Mouse (Mus musculus): ENCODE measurements at regions not wholly inside any gene's neighbourhood (a gene's known extent, or its start where the extent isn't known, plus 50 kb on each side); places are given as distances from the start of the nearest gene placed in this dataset.

DNA sequence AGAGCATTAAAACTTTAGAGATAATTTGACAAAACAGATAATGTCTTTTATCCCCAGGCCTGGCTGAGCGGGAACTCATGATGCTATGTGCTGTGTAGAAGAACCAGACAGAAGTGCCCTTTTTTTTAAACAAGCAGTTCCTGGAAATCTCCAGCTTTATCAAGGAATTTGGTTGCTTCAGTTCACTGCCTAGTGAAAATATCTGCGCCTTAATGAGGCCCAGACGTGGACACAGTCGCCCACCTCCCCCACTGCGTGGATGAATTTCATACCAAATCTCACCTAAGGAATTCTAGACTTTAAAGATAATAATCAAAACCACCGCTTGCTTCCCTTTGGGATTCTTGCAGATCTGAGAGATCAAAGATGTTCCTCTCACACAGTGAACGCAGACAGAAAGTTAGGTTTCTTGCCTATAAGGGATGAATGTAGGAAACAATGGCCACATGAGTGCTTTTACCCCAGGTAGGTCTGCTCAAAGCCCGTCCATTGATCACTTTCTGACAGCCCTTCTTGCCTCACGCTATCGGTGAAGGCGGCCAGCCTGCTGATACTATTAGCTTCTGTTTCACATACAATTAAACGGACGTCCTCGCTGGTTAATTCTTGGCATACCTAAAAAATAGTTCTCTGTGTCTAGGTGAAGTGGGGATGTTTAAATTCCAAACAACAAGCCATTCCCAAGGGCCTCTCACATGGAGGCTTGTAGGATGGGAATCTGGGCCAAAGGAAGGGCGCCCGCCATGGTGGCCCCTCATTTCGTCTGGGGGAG lies 159.6 kb downstream of the 1500009L16Rik start:
- Histone ChIP-seq H3K9me3 (ENCODE audit: control insufficient read depth, low read depth, low read length) (no peaks in the 10 kb centered on the region), H3K4me1 (ENCODE audit: control insufficient read depth, insufficient read depth, low read length) (no peaks in the 10 kb centered on the region; the same call in 1 of the 2 replicates), H3K9ac (replicated peaks; ENCODE audit: low read depth, low read length) (no peak overlapping the region), H3K27me3 (ENCODE audit: control insufficient read depth, insufficient read depth, low read length) (no peaks in the 10 kb centered on the region), H3K27ac (ENCODE audit: low read length) (no peak overlapping the region), H3K36me3 (ENCODE audit: control insufficient read depth, insufficient read depth, low read length) (no peaks in the 10 kb centered on the region), H3K4me2 (replicated peaks; ENCODE audit: low read depth, low read length) (no peak overlapping the region), H3K4me3 (ENCODE audit: low read depth, low read length) (no peak overlapping the region)
- ATAC-seq (ENCODE audit: insufficient number of reproducible peaks, insufficient read depth, low FRiP score, low read depth): no peak
- WGBS: 37% methylated on average over 17 of the region's 17 CpGs

DNA sequence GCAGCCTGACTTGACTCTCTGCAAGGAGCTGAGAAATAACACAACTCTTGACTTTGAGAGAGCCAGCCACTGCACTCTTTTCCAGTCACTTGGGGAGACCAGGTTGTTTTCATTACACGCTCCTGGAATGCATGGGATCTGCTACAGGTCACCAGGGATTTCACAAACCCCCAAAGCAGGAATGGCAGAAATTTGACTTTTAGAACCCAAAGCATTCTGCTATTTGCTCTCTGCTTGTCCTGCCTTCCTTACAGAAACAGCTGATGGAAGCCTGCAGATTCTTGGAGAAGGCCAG lies 160.2 kb downstream of the 1500009L16Rik start:
- ATAC-seq (ENCODE audit: insufficient number of reproducible peaks, insufficient read depth, low FRiP score, low read depth): no peak
- H3K27me3 ChIP-seq (ENCODE audit: control insufficient read depth, insufficient read depth, low read length): no peaks in the 10 kb centered on the region
- no peak overlapping the region for H3K27ac ChIP-seq (ENCODE audit: low read length)
- no peak overlapping the region for H3K4me3 ChIP-seq (ENCODE audit: low read depth, low read length)
- H3K36me3 ChIP-seq (ENCODE audit: control insufficient read depth, insufficient read depth, low read length): no peaks in the 10 kb centered on the region
- 45% methylated on average over 1 of the region's 1 CpGs for WGBS
- H3K9ac ChIP-seq (replicated peaks; ENCODE audit: low read depth, low read length): no peak overlapping the region
- no peaks in the 10 kb centered on the region for H3K9me3 ChIP-seq (ENCODE audit: control insufficient read depth, low read depth, low read length)
- H3K4me1 ChIP-seq (ENCODE audit: control insufficient read depth, insufficient read depth, low read length): no peaks in the 10 kb centered on the region; the same call in 1 of the 2 replicates
- H3K4me2 ChIP-seq (replicated peaks; ENCODE audit: low read depth, low read length): no peak overlapping the region

DNA sequence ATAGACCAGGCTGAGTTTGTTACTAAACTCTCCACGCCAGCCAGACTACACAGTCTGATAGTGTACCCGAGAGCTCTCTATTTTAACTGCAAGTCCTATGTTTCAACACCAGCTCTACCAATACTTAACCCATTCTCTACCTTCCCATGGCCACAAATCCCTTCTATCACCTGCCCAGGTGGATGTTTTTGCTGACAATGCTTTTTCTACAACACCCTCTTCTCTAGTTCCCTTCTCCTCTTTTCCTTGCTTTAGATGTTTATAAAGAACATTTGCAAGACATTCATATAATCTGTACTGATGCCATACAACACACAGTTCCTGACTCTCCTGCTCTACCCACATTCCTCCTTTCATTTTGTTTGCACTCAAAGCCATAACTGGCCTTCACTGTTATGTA lies 161.9 kb downstream of the 1500009L16Rik start:
- Histone ChIP-seq H3K4me2 (replicated peaks; ENCODE audit: low read depth, low read length) (no peak overlapping the region), H3K27ac (ENCODE audit: low read length) (no peak overlapping the region), H3K9me3 (ENCODE audit: control insufficient read depth, low read depth, low read length) (no peaks in the 10 kb centered on the region), H3K36me3 (ENCODE audit: control insufficient read depth, insufficient read depth, low read length) (no peaks in the 10 kb centered on the region), H3K27me3 (ENCODE audit: control insufficient read depth, insufficient read depth, low read length) (no peaks in the 10 kb centered on the region), H3K9ac (replicated peaks; ENCODE audit: low read depth, low read length) (no peak overlapping the region), H3K4me3 (ENCODE audit: low read depth, low read length) (no peak overlapping the region), H3K4me1 (ENCODE audit: control insufficient read depth, insufficient read depth, low read length) (no peaks in the 10 kb centered on the region; the same call in 1 of the 2 replicates)
- ATAC-seq (ENCODE audit: insufficient number of reproducible peaks, insufficient read depth, low FRiP score, low read depth): no peak
- 89% methylated on average over 2 of the region's 2 CpGs for WGBS

DNA sequence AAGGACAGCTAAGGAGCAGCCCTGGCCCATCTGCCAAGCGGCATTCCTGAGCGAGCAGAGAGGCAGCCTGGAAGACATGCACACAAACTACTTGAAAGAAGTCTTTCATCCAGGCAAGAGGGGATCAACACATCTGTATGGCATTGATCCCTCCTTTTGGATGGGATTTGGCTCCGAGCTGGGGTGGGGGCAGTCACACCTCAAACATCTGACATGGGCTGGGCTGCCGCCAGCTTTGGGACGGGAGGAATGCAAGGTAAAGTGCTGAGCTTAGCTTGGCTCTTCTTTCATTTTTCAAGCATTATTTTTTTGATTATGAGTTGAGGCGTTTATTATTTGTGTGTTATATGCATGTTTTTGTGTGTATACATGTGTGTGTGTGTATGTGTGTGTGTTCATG lies 165.9 kb downstream of the 1500009L16Rik start:
- no peak overlapping the region for H3K9ac ChIP-seq (replicated peaks; ENCODE audit: low read depth, low read length)
- no peaks in the 10 kb centered on the region for H3K27me3 ChIP-seq (ENCODE audit: control insufficient read depth, insufficient read depth, low read length)
- ATAC-seq (ENCODE audit: insufficient number of reproducible peaks, insufficient read depth, low FRiP score, low read depth): no peak
- no peak overlapping the region for H3K4me3 ChIP-seq (ENCODE audit: low read depth, low read length)
- H3K4me2 ChIP-seq (replicated peaks; ENCODE audit: low read depth, low read length): no peak overlapping the region
- WGBS: 61% methylated on average over 6 of the region's 6 CpGs
- no peaks in the 10 kb centered on the region for H3K36me3 ChIP-seq (ENCODE audit: control insufficient read depth, insufficient read depth, low read length)
- H3K9me3 ChIP-seq (ENCODE audit: control insufficient read depth, low read depth, low read length): no peaks in the 10 kb centered on the region
- no peaks in the 10 kb centered on the region for H3K4me1 ChIP-seq (ENCODE audit: control insufficient read depth, insufficient read depth, low read length)
- H3K27ac ChIP-seq (ENCODE audit: low read length): no peak overlapping the region

DNA sequence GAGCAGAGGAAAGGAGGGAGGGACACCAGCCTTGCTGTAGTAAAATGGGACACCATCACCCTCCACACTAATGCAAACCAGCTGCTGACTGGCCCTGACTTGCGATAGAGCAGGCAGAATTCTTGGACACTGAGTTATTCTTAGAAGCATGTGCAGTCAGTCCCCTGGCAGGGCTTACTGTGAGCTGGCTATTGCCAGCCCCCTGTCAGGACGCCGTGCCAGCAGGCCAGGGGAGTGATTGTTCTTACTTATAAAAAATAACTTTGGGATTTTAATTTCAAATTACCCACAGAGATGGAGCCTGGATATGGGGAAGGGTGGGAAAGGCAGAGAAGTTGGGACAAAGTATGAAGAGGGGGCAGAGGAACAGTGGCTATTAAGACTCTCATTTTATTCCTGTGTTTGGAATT lies 173.1 kb downstream of the 1500009L16Rik start:
- peak; percentile 46; the same call in 1 of the 2 replicates for ATAC-seq (ENCODE audit: insufficient number of reproducible peaks, insufficient read depth, low FRiP score, low read depth)
- Histone ChIP-seq H3K27ac (ENCODE audit: low read length) (no peak overlapping the region), H3K9me3 (ENCODE audit: control insufficient read depth, low read depth, low read length) (no peaks in the 10 kb centered on the region), H3K9ac (replicated peaks; ENCODE audit: low read depth, low read length) (no peak overlapping the region), H3K4me3 (ENCODE audit: low read depth, low read length) (no peak overlapping the region), H3K4me1 (ENCODE audit: control insufficient read depth, insufficient read depth, low read length) (peaks cover 10% of the 10 kb centered on the region; the same call in 1 of the 2 replicates), H3K4me2 (replicated peaks; ENCODE audit: low read depth, low read length) (no peak overlapping the region), H3K36me3 (ENCODE audit: control insufficient read depth, insufficient read depth, low read length) (no peaks in the 10 kb centered on the region), H3K27me3 (ENCODE audit: control insufficient read depth, insufficient read depth, low read length) (no peaks in the 10 kb centered on the region)
- WGBS: 39% methylated on average over 3 of the region's 3 CpGs

DNA sequence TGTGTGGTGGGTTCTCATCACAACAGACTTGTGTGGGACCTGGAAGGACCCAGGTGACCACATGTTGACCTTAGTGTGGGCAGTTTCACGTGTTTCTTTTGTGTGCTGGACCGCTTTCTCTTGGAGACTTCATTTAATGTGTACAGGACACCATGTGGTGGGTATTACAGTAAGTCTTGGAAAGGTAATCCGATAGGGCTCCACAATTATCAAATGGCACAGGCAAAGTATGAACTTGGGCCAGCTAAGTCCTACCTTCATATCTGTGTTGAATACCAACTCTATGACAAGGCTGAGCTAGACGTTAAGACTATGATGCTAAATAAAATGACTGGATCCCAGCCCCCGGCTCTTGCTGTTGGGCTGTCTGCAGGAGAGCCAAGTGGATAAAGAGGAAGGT lies 173.5 kb downstream of the 1500009L16Rik start:
- ATAC-seq (ENCODE audit: insufficient number of reproducible peaks, insufficient read depth, low FRiP score, low read depth): no peak

DNA sequence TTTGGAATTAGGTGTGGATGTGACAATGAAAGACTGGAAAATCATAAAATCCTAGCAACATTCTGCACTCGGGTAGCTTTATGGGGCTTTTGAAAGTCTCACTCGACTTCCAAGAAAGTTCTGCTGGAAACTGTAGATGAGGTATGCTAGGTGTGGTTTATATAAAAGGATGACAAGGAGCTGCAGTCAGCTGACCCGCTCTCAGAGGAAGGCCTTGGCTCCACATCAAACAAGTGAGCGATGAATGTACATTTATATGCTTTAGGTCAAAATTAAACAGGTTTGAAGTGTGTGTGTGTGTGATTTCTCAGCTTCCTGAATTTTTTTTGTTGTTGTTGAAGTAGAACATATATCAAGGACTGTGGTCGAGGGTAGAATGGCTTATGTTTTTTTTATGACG lies 174.9 kb downstream of the 1500009L16Rik start:
- Histone ChIP-seq H3K27me3 (ENCODE audit: control insufficient read depth, insufficient read depth, low read length) (no peaks in the 10 kb centered on the region), H3K36me3 (ENCODE audit: control insufficient read depth, insufficient read depth, low read length) (no peaks in the 10 kb centered on the region), H3K27ac (ENCODE audit: low read length) (no peak overlapping the region), H3K4me2 (replicated peaks; ENCODE audit: low read depth, low read length) (no peak overlapping the region), H3K9me3 (ENCODE audit: control insufficient read depth, low read depth, low read length) (no peaks in the 10 kb centered on the region), H3K9ac (replicated peaks; ENCODE audit: low read depth, low read length) (no peak overlapping the region), H3K4me1 (ENCODE audit: control insufficient read depth, insufficient read depth, low read length) (peaks cover 10% of the 10 kb centered on the region; the same call in 1 of the 2 replicates), H3K4me3 (ENCODE audit: low read depth, low read length) (no peak overlapping the region)
- peak; percentile 53; the same call in 1 of the 2 replicates for ATAC-seq (ENCODE audit: insufficient number of reproducible peaks, insufficient read depth, low FRiP score, low read depth)
- 47% methylated on average over 6 of the region's 6 CpGs for WGBS

More for the DNA sequence above, 173.5 kb downstream of the 1500009L16Rik start:
- Histone ChIP-seq H3K36me3 (ENCODE audit: control insufficient read depth, insufficient read depth, low read length) (no peaks in the 10 kb centered on the region), H3K27ac (ENCODE audit: low read length) (no peak overlapping the region), H3K9ac (replicated peaks; ENCODE audit: low read depth, low read length) (no peak overlapping the region), H3K9me3 (ENCODE audit: control insufficient read depth, low read depth, low read length) (no peaks in the 10 kb centered on the region), H3K4me1 (ENCODE audit: control insufficient read depth, insufficient read depth, low read length) (peaks cover 10% of the 10 kb centered on the region; the same call in 1 of the 2 replicates), H3K27me3 (ENCODE audit: control insufficient read depth, insufficient read depth, low read length) (no peaks in the 10 kb centered on the region), H3K4me2 (replicated peaks; ENCODE audit: low read depth, low read length) (no peak overlapping the region), H3K4me3 (ENCODE audit: low read depth, low read length) (no peak overlapping the region)
- 83% methylated on average over 5 of the region's 5 CpGs for WGBS

DNA sequence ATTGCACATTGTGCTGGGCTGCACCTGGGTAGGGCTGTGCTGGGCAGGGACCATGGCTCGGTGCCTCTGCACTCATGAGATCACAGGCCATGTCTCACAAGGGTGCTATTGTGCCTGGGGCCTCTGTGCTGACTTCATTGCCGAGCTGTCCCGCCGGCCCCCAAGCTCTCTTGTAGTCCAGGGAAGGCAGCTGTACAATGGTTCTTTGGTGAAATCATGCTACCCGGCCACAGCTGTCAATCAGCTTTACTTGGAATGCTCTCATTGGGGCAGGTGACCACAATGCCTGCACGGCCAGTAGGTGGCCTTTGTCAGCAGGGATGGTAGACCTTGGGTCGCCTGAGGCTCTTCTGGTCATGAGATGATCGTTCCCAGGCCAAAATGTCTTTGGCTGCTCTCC lies 184.1 kb downstream of the 1500009L16Rik start:
- H3K4me3 ChIP-seq (ENCODE audit: low read depth, low read length): no peak overlapping the region
- H3K27ac ChIP-seq (ENCODE audit: low read length): no peak overlapping the region
- H3K27me3 ChIP-seq (ENCODE audit: control insufficient read depth, insufficient read depth, low read length): no peaks in the 10 kb centered on the region
- 0 out of 2 replicates have a peak, but pooled peaks have one; percentile 37 for ATAC-seq (ENCODE audit: insufficient number of reproducible peaks, insufficient read depth, low FRiP score, low read depth)
- H3K9ac ChIP-seq (replicated peaks; ENCODE audit: low read depth, low read length): no peak overlapping the region
- H3K9me3 ChIP-seq (ENCODE audit: control insufficient read depth, low read depth, low read length): no peaks in the 10 kb centered on the region
- no peaks in the 10 kb centered on the region for H3K4me1 ChIP-seq (ENCODE audit: control insufficient read depth, insufficient read depth, low read length)
- H3K4me2 ChIP-seq (replicated peaks; ENCODE audit: low read depth, low read length): no peak overlapping the region
- H3K36me3 ChIP-seq (ENCODE audit: control insufficient read depth, insufficient read depth, low read length): no peaks in the 10 kb centered on the region
- WGBS: 73% methylated on average over 8 of the region's 8 CpGs
